Mouse (Mus musculus) erythroblast, embryonic 14.5 days (primary cell): ENCODE results near the gene Ttc39d.

Experiments
- GATA1 ChIP-seq: IDR thresholded peaks from 2 replicates; pipeline ENCODE4 v1.6.1; 2012; ENCODE audit warnings: low read length, inconsistent platforms, mixed read lengths
- TAL1 ChIP-seq: IDR thresholded peaks from 3 replicates; pipeline ENCODE4 v1.6.1; 2012; ENCODE audit warnings: low read length, inconsistent platforms, mixed read lengths

GRCm38 (mm10) chr17:80175386-80175739 is 31.9 kb upstream of the Ttc39d start:
- TF ChIP-seq GATA1, result no peak
- no peak for TF ChIP-seq TAL1
